Mouse (Mus musculus) intestine, embryonic 15.5 days (tissue): ENCODE measurements around the gene Ankrd33b. TPM values are rescaled to one million over a fixed set of nuclear protein-coding genes. Genes with fewer than 3 reads are reported as not detected.
A peak's percentile ranks its signal among the peaks of the same experiment; 100 is the strongest.

Experiments used
- ATAC-seq: fragments of 200-750 bp; cut with Nextera tagmentation; 2 replicates; pipeline ENCODE4 v1.8.0; 2017; ENCODE audit warnings: moderate TSS enrichment, moderate library complexity
- H3K27ac ChIP-seq: fragments of 300-500 bp; sonication (generic); 2 replicates; pipeline ENCODE4 v1.5.1; 2015; ENCODE audit warnings: mild to moderate bottlenecking, inconsistent platforms
- H3K27me3 ChIP-seq: fragments of 300-500 bp; sonication (generic); replicated peaks from 2 replicates; pipeline ENCODE4 v1.6.1; 2015; ENCODE audit warnings: inconsistent platforms
- H3K36me3 ChIP-seq: fragments of 300-500 bp; sonication (generic); 2 replicates; pipeline ENCODE4 v1.6.1; 2015; ENCODE audit warnings: inconsistent platforms
- H3K4me1 ChIP-seq: fragments of 300-500 bp; sonication (generic); replicated peaks from 2 replicates; pipeline ENCODE4 v1.6.1; 2015; ENCODE audit warnings: inconsistent platforms
- H3K4me2 ChIP-seq: fragments of 300-500 bp; sonication (generic); replicated peaks from 2 replicates; pipeline ENCODE4 v1.6.1; 2015; ENCODE audit warnings: mild to moderate bottlenecking, inconsistent platforms
- H3K4me3 ChIP-seq: fragments of 300-500 bp; sonication (generic); replicated peaks from 2 replicates; pipeline ENCODE4 v1.5.1; 2015; ENCODE audit warnings: inconsistent platforms
- H3K9ac ChIP-seq: fragments of 300-500 bp; sonication (generic); 2 replicates; pipeline ENCODE4 v1.6.1; 2015; ENCODE audit warnings: inconsistent platforms
- H3K9me3 ChIP-seq: fragments of 300-500 bp; sonication (generic); 2 replicates; pipeline ENCODE4 v1.6.1; 2016; ENCODE audit warnings: inconsistent platforms
- WGBS: fragments of 180-500 bp; shearing (Covaris S2); methylation state at CpG from one replicate; pipeline ENCODE4 v1.1.7; 2015; 5-methylcytosine and 5-hydroxymethylcytosine counted together
- polyA plus RNA-seq: library from polyadenylated mRNA; unstranded; fragments of >200 nt; fragmentation: Nextera tagmentation; extraction: Ambion mirVana; gene quantifications from 2 replicates; pipeline ENCODE4 v1.2.1, GENCODE M21; 2015

The Ankrd33b gene
- polyA plus RNA-seq, 1 experiment from 2014 or later = 0.34 TPM

GRCm38 (mm10) chr15:31284922-31285631 lies 82.4 kb downstream of the Ankrd33b start:
- Histone ChIP-seq H3K27me3 (no peaks in the 10 kb centered on the region), H3K9ac (no peak overlapping the region), H3K4me1 (no peaks in the 10 kb centered on the region), H3K9me3 (no peaks in the 10 kb centered on the region), H3K36me3 (no peaks in the 10 kb centered on the region), H3K4me2 (no peak overlapping the region), H3K27ac (no peak overlapping the region), H3K4me3 (no peak overlapping the region)
- no peak; the same call in 1 of the 2 replicates for ATAC-seq
- WGBS = 71% methylated on average over 17 of the region's 17 CpGs

- no peaks in the 10 kb centered on the region for H3K9me3 ChIP-seq
- no peak overlapping the region for H3K4me2 ChIP-seq
- no peaks in the 10 kb centered on the region; the same call in 1 of the 2 replicates for H3K4me1 ChIP-seq
- ATAC-seq = no peak
- no peaks in the 10 kb centered on the region for H3K27me3 ChIP-seq
- 67% methylated on average over 5 of the region's 5 CpGs for WGBS
- H3K27ac ChIP-seq = no peak overlapping the region
- H3K36me3 ChIP-seq = no peaks in the 10 kb centered on the region
- no peak overlapping the region for H3K9ac ChIP-seq
- H3K4me3 ChIP-seq = no peak overlapping the region
Measured at GRCm38 (mm10) chr15:31284142-31284541, 83.4 kb downstream of the Ankrd33b start.

GRCm38 (mm10) chr15:31282353-31282752 lies 85.2 kb downstream of the Ankrd33b start:
- no peak overlapping the region for H3K27ac ChIP-seq
- no peak overlapping the region for H3K9ac ChIP-seq
- 82% methylated on average over 3 of the region's 3 CpGs for WGBS
- H3K36me3 ChIP-seq = no peaks in the 10 kb centered on the region
- H3K4me1 ChIP-seq = peaks cover 2% of the 10 kb centered on the region; the same call in 1 of the 2 replicates
- no peak overlapping the region for H3K4me2 ChIP-seq
- no peaks in the 10 kb centered on the region for H3K27me3 ChIP-seq
- no peak for ATAC-seq
- no peak overlapping the region for H3K4me3 ChIP-seq
- no peaks in the 10 kb centered on the region for H3K9me3 ChIP-seq

- H3K4me1 ChIP-seq = peaks cover 2% of the 10 kb centered on the region; the same call in 1 of the 2 replicates
- no peak overlapping the region for H3K27ac ChIP-seq
- no peak overlapping the region for H3K9ac ChIP-seq
- no peaks in the 10 kb centered on the region for H3K9me3 ChIP-seq
- WGBS = 56% methylated on average over 13 of the region's 13 CpGs
- ATAC-seq = no peak
- no peak overlapping the region for H3K4me3 ChIP-seq
- H3K36me3 ChIP-seq = no peaks in the 10 kb centered on the region
- no peak overlapping the region for H3K4me2 ChIP-seq
- H3K27me3 ChIP-seq = no peaks in the 10 kb centered on the region
Measured at GRCm38 (mm10) chr15:31281830-31282229, 85.7 kb downstream of the Ankrd33b start.

- Histone ChIP-seq H3K36me3 (no peaks in the 10 kb centered on the region), H3K27ac (no peak overlapping the region), H3K4me2 (no peak overlapping the region), H3K4me3 (no peak overlapping the region), H3K9ac (no peak overlapping the region), H3K9me3 (no peaks in the 10 kb centered on the region), H3K27me3 (no peaks in the 10 kb centered on the region), H3K4me1 (peaks cover 2% of the 10 kb centered on the region; the same call in 1 of the 2 replicates)
- WGBS = 65% methylated on average over 2 of the region's 2 CpGs
- ATAC-seq = no peak
Measured at GRCm38 (mm10) chr15:31280683-31281082, 86.8 kb downstream of the Ankrd33b start.

GRCm38 (mm10) chr15:31280059-31280458 lies 87.5 kb downstream of the Ankrd33b start:
- H3K4me2 ChIP-seq = no peak overlapping the region
- 89% methylated on average over 5 of the region's 5 CpGs for WGBS
- no peaks in the 10 kb centered on the region for H3K36me3 ChIP-seq
- H3K4me3 ChIP-seq = no peak overlapping the region
- no peak for ATAC-seq
- no peaks in the 10 kb centered on the region for H3K9me3 ChIP-seq
- peaks cover 2% of the 10 kb centered on the region; the same call in 1 of the 2 replicates for H3K4me1 ChIP-seq
- H3K27me3 ChIP-seq = no peaks in the 10 kb centered on the region
- no peak overlapping the region for H3K9ac ChIP-seq
- no peak overlapping the region for H3K27ac ChIP-seq

- H3K27me3 ChIP-seq = no peaks in the 10 kb centered on the region
- no peak overlapping the region for H3K9ac ChIP-seq
- no peaks in the 10 kb centered on the region for H3K36me3 ChIP-seq
- H3K9me3 ChIP-seq = no peaks in the 10 kb centered on the region
- no peak overlapping the region for H3K27ac ChIP-seq
- H3K4me1 ChIP-seq = peaks cover 2% of the 10 kb centered on the region; the same call in 1 of the 2 replicates
- peak; percentile 42 for ATAC-seq
- 56% methylated on average over 6 of the region's 6 CpGs for whole genome bisulfite sequencing
- H3K4me2 ChIP-seq = no peak overlapping the region
- no peak overlapping the region for H3K4me3 ChIP-seq
Measured at GRCm38 (mm10) chr15:31279577-31280004, 87.9 kb downstream of the Ankrd33b start.

GRCm38 (mm10) chr15:31279120-31279519 lies 88.4 kb downstream of the Ankrd33b start:
- peak; percentile 36; the same call in 1 of the 2 replicates for ATAC-seq
- H3K36me3 ChIP-seq = no peaks in the 10 kb centered on the region

GRCm38 (mm10) chr15:31278090-31278489 lies 89.4 kb downstream of the Ankrd33b start:
- Histone ChIP-seq H3K36me3 (peaks cover 3% of the 10 kb centered on the region; the same call in 1 of the 2 replicates), H3K9ac (no peak overlapping the region), H3K4me1 (peaks cover 2% of the 10 kb centered on the region; the same call in 1 of the 2 replicates), H3K9me3 (no peaks in the 10 kb centered on the region), H3K27ac (no peak overlapping the region), H3K4me2 (no peak overlapping the region), H3K27me3 (no peaks in the 10 kb centered on the region), H3K4me3 (no peak overlapping the region)
- no peak for ATAC-seq
- 67% methylated on average over 4 of the region's 4 CpGs for WGBS

More at GRCm38 (mm10) chr15:31279120-31279519, 88.4 kb downstream of the Ankrd33b start:
- Histone ChIP-seq H3K4me3 (no peak overlapping the region), H3K4me2 (no peak overlapping the region), H3K27ac (no peak overlapping the region), H3K9ac (no peak overlapping the region), H3K9me3 (no peaks in the 10 kb centered on the region), H3K27me3 (no peaks in the 10 kb centered on the region), H3K4me1 (peaks cover 2% of the 10 kb centered on the region; the same call in 1 of the 2 replicates)
- 62% methylated on average over 2 of the region's 2 CpGs for WGBS

- no peak overlapping the region for H3K9ac ChIP-seq
- no peak for ATAC-seq
Measured at GRCm38 (mm10) chr15:31273509-31273908, 94.0 kb downstream of the Ankrd33b start.

GRCm38 (mm10) chr15:31272695-31273094 lies 94.8 kb downstream of the Ankrd33b start:
- 87% methylated on average over 7 of the region's 7 CpGs for WGBS

More at GRCm38 (mm10) chr15:31273509-31273908, 94.0 kb downstream of the Ankrd33b start:
- no peak overlapping the region for H3K27ac ChIP-seq
- H3K9me3 ChIP-seq = no peaks in the 10 kb centered on the region
- no peaks in the 10 kb centered on the region for H3K27me3 ChIP-seq
- H3K4me2 ChIP-seq = no peak overlapping the region
- peaks cover 3% of the 10 kb centered on the region; the same call in 1 of the 2 replicates for H3K36me3 ChIP-seq
- WGBS = 70% methylated on average over 10 of the region's 10 CpGs
- no peak overlapping the region for H3K4me3 ChIP-seq
- no peaks in the 10 kb centered on the region for H3K4me1 ChIP-seq

GRCm38 (mm10) chr15:31269558-31269957 lies 98.0 kb downstream of the Ankrd33b start:
- ATAC-seq = 0 out of 2 replicates have a peak, but pooled peaks have one; percentile 13
- Histone ChIP-seq H3K9ac (no peak overlapping the region), H3K27me3 (no peaks in the 10 kb centered on the region), H3K4me2 (no peak overlapping the region), H3K4me1 (no peaks in the 10 kb centered on the region), H3K36me3 (peaks cover 3% of the 10 kb centered on the region; the same call in 1 of the 2 replicates), H3K4me3 (no peak overlapping the region), H3K27ac (no peak overlapping the region), H3K9me3 (no peaks in the 10 kb centered on the region)
- WGBS = 80% methylated on average over 4 of the region's 4 CpGs

More at GRCm38 (mm10) chr15:31272695-31273094, 94.8 kb downstream of the Ankrd33b start:
- no peaks in the 10 kb centered on the region for H3K27me3 ChIP-seq
- ATAC-seq = no peak
- no peak overlapping the region for H3K4me2 ChIP-seq
- no peaks in the 10 kb centered on the region for H3K9me3 ChIP-seq
- peaks cover 3% of the 10 kb centered on the region; the same call in 1 of the 2 replicates for H3K36me3 ChIP-seq
- H3K27ac ChIP-seq = no peak overlapping the region
- no peak overlapping the region for H3K9ac ChIP-seq
- no peak overlapping the region for H3K4me3 ChIP-seq
- no peaks in the 10 kb centered on the region for H3K4me1 ChIP-seq
